Mouse (Mus musculus) cerebellum, adult 2 months (tissue): ENCODE results near the gene Filip1l.

Experiments
- CTCF ChIP-seq: fragments of 200-500 bp; IDR thresholded peaks from 2 replicates; pipeline ENCODE4 v1.5.1; 2011; ENCODE audit warnings: low read depth, mild to moderate bottlenecking, control low read depth, low read length, moderate library complexity, borderline replicate concordance; ENCODE audit not compliant: insufficient read depth
- POLR2A ChIP-seq: fragments of 200-500 bp; IDR thresholded peaks from 2 replicates; pipeline ENCODE4 v1.6.1; 2011; ENCODE audit warnings: low read length, control low read depth, borderline replicate concordance; ENCODE audit not compliant: insufficient read depth

DNA sequence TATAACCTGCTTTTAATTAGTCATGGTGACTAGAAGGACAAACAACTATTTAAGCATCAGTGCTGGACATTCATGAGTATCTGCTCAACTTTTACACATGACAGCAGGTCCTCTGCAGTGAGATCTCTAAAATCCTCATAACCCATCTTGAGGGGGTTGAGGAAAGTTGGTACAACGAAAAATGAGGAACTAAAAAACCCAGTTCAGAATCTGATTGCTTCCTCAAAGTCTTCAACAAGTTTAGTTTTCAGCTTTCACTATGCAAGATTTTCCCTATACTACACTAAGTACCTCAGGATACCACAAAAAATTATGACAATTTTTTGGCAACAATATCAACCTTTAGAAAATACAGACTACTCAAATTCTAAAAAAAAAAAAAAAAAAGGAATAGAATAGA, 181.5 kb downstream of the Filip1l start:
- TF ChIP-seq POLR2A (no peak), CTCF (no peak)
